Mouse (Mus musculus): ENCODE measurements around the gene Akap3. TPM values are rescaled to one million over a fixed set of nuclear protein-coding genes. Genes with fewer than 3 reads are reported as not detected.
A peak's percentile ranks its signal among the peaks of the same experiment; 100 is the strongest.

Gene Akap3
- under 1 TPM; 0.11 to 0.29 (median 0.26) TPM for total RNA-seq (2022)

DNA sequence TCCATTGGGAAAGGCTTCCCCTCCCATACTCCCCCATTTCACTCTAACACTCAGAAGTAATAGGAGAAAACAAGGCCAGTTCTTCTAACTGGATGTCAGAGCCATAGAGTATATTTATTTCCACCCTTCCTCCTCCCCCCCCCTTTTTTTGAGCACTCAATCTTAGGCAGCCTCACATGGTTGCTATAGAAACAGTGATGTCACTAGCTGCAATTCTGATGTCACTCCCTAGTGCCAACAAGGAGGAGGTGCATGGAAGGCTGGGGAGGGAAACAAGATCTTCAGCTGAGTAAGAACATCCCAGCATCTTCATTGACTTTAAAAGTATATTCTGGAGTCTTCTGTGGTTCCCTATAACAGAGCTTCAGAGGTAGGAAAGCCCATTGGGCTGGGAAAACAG is at the start of gene Akap3:
Gene Akap3, plus strand, starts transcription at position 218 of the 400 bp plus-strand sequence.
- no peak for DNase-seq (ENCODE audit: low spot score in 2 of 2)

- DNase-seq (ENCODE audit: low spot score in 2 of 2) = no peak
These were observed 46.1 kb upstream of the Akap3 start for GRCm38 (mm10) chr6:126806783-126807182.

DNA sequence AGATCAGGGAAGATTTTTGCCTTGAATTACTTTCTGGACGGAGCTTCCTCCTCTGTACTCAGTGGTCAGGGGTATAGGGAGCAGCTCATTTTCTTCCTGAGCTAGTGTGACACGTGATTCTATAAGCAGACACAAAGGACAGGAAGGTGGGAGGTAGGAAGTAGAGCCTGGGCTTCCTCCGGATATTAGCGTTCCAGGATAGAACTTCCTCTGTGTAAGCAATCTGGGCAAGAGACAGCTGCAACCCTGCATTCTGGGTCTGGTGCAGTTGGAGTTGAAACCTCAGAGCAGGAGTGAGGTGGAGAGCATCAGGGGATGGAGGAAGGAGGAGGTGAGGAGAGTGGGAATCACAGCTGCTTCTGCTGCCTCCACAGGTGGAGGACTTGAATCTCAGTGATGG is 44.8 kb upstream of the Akap3 start:
- DNase-seq (ENCODE audit: low spot score in 2 of 2) = peak in 1 of 2 experiments; percentile 33

DNA sequence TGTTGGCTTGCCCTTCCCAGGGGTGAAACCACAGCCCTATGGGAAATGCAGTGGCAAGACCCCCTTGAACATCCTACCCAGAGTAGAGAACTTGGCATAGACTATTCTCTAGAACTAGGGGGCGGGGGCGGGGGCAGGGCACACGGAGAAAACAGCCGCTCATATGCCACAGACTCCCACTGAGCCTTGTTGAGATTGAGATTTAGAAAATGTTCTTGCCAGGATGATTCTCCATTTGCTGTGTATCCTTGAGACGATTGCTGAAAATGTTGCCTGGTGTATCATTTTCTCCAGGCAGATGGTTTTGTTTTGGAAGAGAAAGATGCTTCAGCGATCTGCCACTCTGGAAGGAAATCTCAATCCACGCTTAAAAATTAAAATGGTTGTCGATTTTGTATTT is 44.3 kb upstream of the Akap3 start:
- DNase-seq (ENCODE audit: low spot score in 2 of 2) = peak in 1 of 2 experiments; percentile 16

DNA sequence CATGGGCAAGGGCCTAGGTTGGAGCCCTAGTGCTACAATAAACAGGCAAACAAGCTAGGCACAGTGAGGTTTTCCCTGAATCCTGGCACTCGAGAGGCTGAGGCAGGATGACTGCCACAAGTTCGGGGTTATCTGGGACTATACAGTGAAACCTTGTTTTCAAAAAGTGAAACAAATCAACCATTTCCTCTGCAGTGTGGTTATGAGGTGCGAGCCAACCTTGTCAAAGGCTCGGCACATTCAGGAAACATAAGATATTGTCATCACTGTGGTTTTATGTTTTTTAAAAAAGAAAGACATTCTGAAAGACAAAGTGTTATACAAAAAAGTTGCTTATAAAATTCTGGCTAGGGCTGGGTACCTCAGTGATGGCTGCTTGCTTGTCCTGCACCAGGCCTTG is 41.4 kb upstream of the Akap3 start:
- DNase-seq (ENCODE audit: low spot score in 2 of 2) = no peak

GRCm38 (mm10) chr6:126815206-126815750 is 37.6 kb upstream of the Akap3 start:
- no peak for DNase-seq (ENCODE audit: low spot score in 2 of 2)

DNA sequence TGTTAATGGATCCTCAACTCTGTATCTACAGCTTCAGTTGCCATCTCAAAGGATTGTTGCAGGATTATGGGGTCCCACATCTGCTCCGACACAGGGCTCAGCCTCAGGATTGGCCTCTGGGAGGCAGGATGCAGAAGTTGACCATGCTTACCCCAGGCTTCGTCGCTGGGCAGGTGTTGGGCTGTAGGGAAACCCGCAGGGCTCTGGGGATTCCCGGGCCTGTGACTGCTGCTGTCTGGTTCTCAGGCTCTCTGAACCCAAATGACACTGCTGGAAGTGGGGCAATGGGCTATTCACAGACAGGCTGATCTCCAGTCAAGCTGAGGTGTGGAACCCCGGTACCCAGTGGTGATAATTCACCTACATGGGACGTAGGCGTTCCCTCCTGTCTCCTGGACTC is 36.6 kb upstream of the Akap3 start:
- no peak for DNase-seq (ENCODE audit: low spot score in 2 of 2)

DNA sequence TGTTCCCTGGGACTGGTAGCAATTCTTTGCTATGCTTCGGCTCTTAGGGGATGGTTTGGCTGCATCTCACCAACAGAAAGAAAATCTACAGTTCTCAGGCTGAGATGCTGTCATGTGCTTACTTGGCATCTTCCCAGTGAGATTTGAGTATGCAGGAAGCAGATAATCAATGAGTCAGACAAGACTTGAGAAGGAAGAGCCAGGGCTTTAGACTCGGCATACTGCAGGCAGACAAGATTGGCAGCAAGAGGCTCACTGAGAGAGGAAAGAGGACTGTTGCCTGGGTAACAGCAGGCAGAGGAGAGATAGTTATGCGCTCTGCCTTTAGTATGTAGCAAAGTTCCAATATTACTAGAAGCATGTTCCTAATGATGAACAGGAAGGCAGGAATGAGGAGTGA is 29.8 kb upstream of the Akap3 start:
- DNase-seq (ENCODE audit: low spot score in 2 of 2) = peak; percentile 26 to 52

GRCm38 (mm10) chr6:126836628-126837027 is 16.3 kb upstream of the Akap3 start:
- DNase-seq (ENCODE audit: low spot score in 2 of 2) = no peak

DNA sequence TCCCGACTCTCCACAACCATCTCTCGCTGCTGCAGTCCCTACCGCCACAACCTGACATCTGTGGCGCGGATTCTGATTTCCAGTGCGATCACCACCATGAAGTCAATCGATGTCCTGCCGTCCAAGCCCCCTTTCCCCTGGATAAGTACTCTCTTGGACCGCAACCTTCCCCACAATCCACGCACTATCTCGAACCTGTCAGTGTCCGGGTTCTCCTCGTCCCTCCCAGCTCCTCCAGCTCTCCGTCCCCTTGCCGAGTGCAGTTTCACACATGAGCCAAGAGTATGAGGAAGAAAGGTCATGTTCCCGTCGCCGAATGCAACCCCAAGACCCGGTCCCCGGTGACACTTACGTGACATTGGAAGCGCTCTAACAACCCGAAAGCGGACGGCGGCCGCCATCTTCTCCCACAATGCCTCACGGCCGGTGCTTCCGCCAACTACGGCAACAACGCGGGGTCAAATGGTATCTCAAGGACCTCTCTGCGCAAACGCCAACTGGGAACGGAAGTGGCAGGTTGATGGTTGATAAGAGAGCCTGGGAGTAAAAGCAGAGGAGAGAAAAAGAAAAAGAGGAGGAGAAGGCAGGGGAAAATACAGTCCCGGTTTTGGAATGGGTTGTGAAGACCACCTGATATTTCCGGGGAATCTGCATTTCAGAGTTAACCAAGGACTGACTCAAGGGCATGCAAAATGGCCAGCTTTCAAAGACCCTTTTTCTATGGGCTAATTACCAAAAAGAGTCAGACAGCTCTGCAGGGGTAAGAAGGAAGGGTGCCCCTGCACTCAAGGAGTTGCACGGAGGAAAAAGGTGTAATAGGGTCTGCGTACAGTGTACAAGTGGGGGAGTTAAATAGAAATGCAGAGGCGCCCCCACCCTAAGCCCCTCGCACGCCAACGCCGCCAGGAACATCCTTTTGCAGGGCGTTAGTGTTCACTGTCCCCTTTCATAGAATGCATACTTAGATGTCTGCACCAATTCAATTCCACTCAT is 3.9 kb upstream of the Akap3 start, which contains the start of gene Ndufa9:
Gene Ndufa9, minus strand, starts transcription at position 425 of the 993 bp plus-strand sequence.
- peak; percentile 93 to 96 for DNase-seq (ENCODE audit: low spot score in 2 of 2)

DNA sequence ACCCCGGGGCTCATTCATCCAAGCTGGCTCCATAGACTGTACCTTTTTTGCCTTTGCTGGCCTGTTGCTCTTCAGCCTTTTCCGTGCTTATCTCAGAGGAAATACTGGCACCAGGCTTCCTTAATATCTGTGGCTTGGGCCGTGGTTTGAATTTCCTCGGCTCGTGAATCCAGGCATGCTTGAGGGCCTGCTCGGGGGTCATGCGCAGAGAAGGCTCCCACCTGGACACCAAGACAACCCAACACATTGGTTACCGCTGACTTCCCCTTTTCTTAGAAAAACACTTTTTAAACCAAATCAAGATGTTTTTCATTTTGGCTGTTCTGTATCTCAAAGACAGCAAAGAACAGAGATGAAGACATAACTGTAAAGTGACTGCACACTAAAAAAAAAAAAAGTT is 24.2 kb downstream of the Akap3 start:
- no peak for DNase-seq (ENCODE audit: low spot score in 2 of 2)

GRCm38 (mm10) chr6:126907378-126907777 is 54.5 kb downstream of the Akap3 start:
- no peak for DNase-seq (ENCODE audit: low spot score in 2 of 2)

DNA sequence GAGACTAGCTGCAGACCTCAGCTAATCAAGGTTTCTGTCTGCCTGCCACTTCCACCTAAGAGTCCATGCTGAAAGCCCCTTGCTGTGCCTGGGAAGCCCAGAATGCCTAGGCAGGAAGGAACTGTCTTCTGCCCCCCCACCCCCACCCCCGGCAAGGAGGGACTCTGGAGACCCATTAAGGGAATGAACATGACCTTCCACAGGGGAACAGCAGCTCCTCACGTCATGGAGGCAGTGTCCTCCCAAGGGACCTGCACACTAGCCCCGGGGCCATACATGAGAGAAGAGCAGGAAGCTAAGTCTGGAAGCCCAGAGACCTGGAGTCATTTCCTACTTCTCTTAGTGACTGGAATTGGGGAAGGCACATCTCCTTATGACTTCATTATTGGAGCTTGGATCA is 55.0 kb downstream of the Akap3 start:
- no peak for DNase-seq (ENCODE audit: low spot score in 2 of 2)

DNA sequence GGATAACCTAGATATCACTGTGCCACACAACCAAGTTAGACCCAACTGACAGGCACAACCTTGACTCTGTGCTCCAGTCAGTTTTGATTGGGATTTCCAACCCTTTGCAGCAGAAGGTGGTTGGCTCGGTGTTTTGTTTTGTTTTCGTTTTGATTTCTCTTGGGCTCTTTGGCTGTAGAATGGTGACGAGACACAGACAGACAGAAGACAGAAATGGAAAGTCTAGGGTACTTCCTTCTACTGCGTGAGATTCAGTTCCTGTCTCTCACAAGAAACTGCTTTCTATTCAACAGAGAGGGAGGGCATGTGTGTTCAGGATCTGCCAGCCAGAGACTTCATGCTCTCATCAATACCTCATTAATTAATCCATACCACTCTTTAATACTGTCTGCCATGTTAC is 57.8 kb downstream of the Akap3 start:
- no peak for DNase-seq (ENCODE audit: low spot score in 2 of 2)

- no peak for DNase-seq (ENCODE audit: low spot score in 2 of 2)
These were observed 62.0 kb downstream of the Akap3 start for GRCm38 (mm10) chr6:126914928-126915327.

DNA sequence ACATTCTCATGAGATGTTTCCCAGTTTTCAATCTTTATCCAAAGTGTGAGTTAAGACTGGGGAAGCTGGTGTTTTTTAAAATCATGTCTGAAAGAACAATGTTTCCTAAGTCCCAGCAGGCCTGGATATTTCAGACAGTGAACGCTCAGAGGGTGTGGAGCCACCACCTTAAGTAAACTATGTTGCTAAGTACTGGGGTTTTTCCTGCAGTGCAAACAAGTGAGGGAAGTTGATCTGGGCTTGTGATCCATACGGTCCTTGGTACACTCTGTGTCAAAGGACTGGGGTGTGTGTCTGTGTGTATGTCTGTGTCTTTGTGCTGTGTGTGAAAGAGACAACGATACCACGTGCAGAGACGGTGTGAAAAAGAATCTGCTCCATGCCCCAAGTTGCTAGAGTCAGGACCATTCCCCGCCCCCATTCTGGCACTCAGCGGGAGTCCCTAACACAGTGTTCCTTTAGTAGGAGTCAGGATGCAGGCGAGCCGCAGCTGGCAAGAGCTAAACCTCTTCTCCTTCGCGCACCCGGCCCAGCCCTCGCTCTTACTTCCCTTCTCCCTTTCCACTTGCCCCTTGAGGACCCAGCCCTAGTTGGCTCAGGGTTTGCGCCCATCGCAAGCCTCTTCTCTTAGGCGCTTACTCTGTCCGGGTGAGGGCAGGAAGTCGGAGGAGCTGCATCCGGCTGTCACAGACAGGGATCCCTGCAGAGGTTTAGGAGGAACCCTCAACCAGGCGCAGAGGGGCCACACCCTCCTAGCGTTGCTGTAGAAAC is 68.4 kb downstream of the Akap3 start, which contains the start of gene Dyrk4:
Gene Dyrk4, minus strand, starts transcription at position 729 of the 771 bp plus-strand sequence.
- no peak for DNase-seq (ENCODE audit: low spot score in 2 of 2)

Other genes with a start within 250 kb of the Akap3 start
- gene Kcna1, start 206.7 kb upstream of the Akap3 start, total RNA-seq (2022) = 100 to 1,000 TPM; 118 to 123 (median 121) TPM
- 10 to 100 TPM; 45.8 to 60.4 (median 52.2) TPM for gene Kcna6, start 112.4 kb upstream of the Akap3 start, total RNA-seq (2022)
- 100 to 1,000 TPM; 145 to 166 (median 152) TPM for gene Ndufa9, start 4.0 kb upstream of the Akap3 start, total RNA-seq (2022)
- gene Dyrk4, start 68.7 kb downstream of the Akap3 start, total RNA-seq (2022) = 1 to 10 TPM in 1 of 4 experiments, under 1 TPM in 2, not detected in 1; 0.19 to 1.0 (median 0.45) TPM
- 1 to 10 TPM; 1.4 to 3.9 (median 2.7) TPM for gene Rad51ap1, start 86.5 kb downstream of the Akap3 start, total RNA-seq (2022)
- 10 to 100 TPM; 43.4 to 49.3 (median 46.7) TPM for gene D6Wsu163e, start 86.9 kb downstream of the Akap3 start, total RNA-seq (2022)
- gene Fgf6, start 162.5 kb downstream of the Akap3 start, total RNA-seq (2022) = not detected
- gene Fgf23, start 219.8 kb downstream of the Akap3 start, total RNA-seq (2022) = under 1 TPM in 2 of 4 experiments, not detected in 2; 0.36 to 0.43 TPM